Mouse (Mus musculus): ENCODE data around the gene Adam15.

Gene Adam15

GRCm38 (mm10) chr3:89295685-89296230, 54.0 kb downstream of the Adam15 start:
- no peak for DNase-seq

- peak; percentile 73 for DNase-seq
These were observed 55.6 kb downstream of the Adam15 start for GRCm38 (mm10) chr3:89294195-89294594.

DNA sequence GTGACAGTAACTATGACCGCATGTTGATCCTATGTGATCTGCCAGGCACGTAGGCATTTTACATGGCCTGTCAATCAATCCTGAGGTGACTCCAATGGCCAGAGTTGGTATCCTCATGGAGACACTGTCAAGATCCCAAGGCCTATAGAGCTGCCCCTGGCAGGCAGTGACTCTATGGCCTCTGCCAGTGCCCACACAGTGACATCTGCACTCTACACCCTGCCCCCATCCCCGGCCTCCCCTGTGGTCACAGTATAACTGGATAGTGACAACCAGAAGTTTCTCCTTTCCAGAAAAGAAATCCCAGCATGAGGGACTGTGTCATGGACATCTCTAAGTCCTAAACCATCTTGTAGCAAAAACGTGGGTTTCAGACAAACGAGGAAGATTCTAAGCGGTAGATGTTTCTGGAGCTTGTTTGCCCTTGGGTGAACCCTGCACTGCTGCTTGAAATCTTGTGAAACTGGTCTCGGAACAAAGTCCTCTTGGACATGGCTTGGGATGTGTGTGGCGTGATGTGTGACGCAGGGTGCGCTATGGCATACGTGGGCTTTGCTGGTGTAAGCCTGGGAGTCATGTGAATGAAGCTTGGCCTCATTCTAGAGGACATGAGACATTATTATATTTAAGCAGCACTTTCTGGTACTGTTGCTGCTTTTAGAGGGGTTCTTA, 56.4 kb downstream of the Adam15 start:
- DNase-seq: peak; percentile 78

DNA sequence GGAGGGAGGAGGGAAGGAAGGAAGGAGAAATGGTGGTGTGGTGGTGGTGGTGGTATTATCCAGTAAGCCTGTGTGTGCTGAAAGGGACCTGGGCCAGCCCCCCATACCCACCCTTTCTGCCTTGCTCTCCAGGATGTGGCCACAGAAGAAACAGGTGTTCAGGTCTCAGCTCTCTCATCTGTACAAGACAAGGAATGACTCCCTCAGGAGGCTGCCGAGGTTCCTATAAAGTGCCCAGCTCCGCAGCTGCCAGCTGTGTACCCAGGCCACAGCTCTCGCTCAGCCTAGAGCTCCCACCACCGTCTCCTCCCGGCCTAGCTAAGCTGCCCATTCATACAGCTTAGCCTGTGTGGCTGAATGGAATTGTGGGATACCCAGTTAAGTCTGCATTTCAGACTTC, 57.5 kb downstream of the Adam15 start:
- no peak for DNase-seq

DNA sequence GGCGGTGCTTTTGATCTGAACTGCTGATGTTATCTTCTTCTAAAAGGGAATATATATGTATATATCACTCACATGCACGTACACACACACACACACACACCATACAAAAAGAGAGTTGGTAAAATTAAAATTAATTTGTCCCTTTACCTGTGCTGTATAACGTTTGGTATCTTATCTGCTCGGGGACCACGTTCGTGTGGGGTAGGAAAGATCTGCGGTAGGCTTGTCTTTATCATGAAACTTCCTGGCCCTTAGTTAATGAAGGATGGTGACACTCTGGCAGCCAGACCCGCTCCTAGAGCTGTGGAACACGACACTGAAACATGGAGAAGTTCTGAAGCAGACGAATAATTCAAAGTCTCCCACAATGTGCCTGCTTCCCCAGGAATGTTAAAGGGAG, 57.9 kb downstream of the Adam15 start:
- DNase-seq: no peak
